Mouse (Mus musculus): Measurements from ENCODE around the gene Dtd2.

The Dtd2 gene

GRCm38 (mm10) chr12:51985826-51986225, 20.5 kb downstream of the Dtd2 start:
- in situ Hi-C loops (cut with MseI, MboI) = no loop called here

GRCm38 (mm10) chr12:51985163-51985748, 21.0 kb downstream of the Dtd2 start:
- in situ Hi-C loops (cut with MseI, MboI) = no loop called here

- in situ Hi-C loops (cut with MseI, MboI) = no loop called here
These were observed 22.7 kb downstream of the Dtd2 start for GRCm38 (mm10) chr12:51983625-51984024.

DNA sequence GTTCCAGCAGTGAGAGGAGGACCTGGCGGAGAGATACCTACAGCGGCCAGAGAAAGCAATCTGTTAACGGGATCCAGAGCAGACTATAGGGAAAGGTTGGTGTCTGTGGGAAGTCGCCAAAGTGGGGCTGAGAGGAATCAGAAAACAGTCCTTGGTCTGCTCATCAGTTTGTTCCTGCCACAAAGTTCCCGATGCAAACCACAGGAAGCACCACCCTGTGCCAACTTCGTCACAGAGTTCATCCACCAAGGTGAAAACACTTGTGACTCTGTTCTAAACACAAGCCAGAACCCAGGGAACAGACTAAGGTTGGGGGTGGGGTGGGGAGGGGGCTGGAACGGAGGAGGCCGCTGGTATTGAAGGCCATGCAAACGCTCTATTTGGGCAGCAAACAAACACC, 29.8 kb downstream of the Dtd2 start:
- in situ Hi-C loops (cut with MseI, MboI) = no loop called here

- in situ Hi-C loops (cut with MseI, MboI) = no loop called here
These were observed 31.9 kb downstream of the Dtd2 start for GRCm38 (mm10) chr12:51974381-51974780.

- in situ Hi-C loops (cut with MseI, MboI) = no loop called here
These were observed 33.8 kb downstream of the Dtd2 start for GRCm38 (mm10) chr12:51972269-51973065.

- in situ Hi-C loops (cut with MseI, MboI) = no loop called here
These were observed 35.1 kb downstream of the Dtd2 start, which contains the start of gene Heatr5a for GRCm38 (mm10) chr12:51971070-51971664. Gene Heatr5a (minus strand): TSS chr12:51971321.

GRCm38 (mm10) chr12:51970352-51971069, 35.8 kb downstream of the Dtd2 start:
- in situ Hi-C loops (cut with MseI, MboI) = no loop called here

DNA sequence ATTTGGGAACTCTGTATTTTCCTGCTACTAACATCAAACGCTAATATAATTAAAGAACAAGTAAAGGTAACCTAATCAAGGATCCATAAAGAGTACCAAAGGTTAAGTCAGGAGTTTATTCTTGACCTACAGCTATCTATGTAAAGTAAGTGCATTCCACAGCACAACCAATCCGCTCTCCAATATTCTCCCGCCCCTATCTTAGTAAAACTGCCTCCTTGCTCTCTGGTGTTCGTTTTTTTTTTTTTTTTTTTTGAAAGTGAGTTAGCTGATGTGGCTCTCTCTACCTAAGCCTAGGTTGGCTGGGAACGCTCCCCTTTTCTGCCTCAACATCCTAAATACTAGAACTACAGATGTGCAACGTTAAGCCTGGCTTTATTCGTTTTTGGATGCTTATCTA, 36.4 kb downstream of the Dtd2 start:
- in situ Hi-C loops (cut with MseI, MboI) = no loop called here

- in situ Hi-C loops (cut with MseI, MboI) = no loop called here
These were observed 37.2 kb downstream of the Dtd2 start for GRCm38 (mm10) chr12:51969092-51969491.

- in situ Hi-C loops (cut with MseI, MboI) = no loop called here
These were observed 38.2 kb downstream of the Dtd2 start for GRCm38 (mm10) chr12:51967915-51968595.

DNA sequence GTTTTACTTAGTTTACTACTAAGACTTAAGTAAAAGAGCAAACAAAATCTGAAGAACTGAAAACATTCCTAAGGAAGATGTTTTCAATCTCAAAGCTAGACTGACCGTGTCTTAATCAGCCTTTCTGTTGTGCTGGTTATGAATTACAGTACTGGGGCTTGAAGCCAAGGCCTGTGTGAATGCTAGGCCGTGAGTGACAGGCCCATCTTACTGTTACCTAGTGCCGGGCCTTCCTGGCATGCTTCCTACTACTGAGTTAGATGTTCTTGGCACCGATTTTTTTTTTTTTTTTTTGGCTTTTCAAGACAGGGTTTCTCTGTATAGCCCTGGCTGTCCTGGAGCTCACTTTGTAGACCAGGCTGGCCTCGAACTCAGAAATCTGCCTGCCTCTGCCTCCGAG, 48.7 kb downstream of the Dtd2 start:
- in situ Hi-C loops (cut with MseI, MboI) = no loop called here

DNA sequence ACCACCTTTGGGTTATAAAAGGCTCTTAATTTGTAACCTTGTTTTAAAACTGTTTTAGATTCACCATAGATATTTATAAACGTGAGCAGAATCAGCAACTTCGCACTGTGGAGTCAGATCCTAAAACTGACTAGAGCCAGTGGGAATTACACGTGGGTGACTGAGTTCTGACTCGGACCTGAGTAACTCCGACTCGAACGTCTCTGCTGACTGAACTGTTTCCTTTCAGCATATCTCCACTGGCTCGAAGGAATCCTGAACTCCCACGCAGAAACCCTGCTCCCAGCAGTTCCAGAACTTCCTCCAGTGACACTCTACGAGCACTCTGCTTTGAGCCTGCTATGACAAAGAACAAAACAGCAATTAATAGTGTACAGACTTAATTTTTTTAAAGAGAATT, 54.0 kb downstream of the Dtd2 start:
- in situ Hi-C loops (cut with MseI, MboI) = no loop called here

DNA sequence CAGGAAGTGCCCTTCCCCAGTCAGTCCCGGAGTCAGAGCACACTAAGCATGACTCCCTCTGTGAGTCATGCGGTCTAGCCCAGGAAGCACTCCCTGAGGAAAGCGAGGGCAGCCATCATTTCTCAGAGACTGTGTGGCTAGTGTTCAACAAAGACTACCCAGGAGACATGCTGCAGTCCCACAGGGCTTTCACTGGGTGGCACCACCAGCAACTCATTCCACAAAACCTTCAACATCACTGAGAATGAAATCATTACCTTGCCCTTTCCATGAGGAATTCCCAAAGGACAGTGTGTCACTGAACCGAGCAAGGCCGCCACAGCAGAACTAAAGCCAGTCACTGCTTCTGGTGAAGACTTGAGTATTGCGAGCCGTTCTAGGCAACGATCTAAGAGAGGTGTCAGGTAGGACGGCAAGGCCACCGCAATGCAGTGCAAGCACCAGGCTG, 58.8 kb downstream of the Dtd2 start:
- in situ Hi-C loops (cut with MseI, MboI) = no loop called here

DNA sequence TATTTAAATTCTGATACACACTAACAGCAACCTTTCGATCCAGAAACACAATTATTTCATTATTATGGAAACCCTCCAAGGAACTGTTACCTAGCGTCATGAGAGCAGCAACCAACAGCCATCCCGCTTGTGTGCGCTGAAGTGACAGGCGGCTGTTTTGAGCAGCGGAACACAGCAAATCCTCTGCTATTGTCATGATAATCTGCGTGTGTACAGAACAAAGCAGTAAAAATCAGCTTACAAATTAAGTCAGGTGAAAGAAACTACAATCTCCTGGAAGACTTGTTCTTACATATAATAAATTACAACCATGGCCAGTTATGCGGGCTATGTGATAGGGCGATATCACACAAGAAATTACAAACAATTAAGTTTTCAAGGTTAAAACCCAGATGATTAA, 61.0 kb downstream of the Dtd2 start:
- in situ Hi-C loops (cut with MseI, MboI) = no loop called here

GRCm38 (mm10) chr12:51939848-51940247, 66.5 kb downstream of the Dtd2 start:
- in situ Hi-C loops (cut with MseI, MboI) = no loop called here

Measured in mouse trophoblast stem cell (cell line).